Mouse (Mus musculus) lung, adult 2 months (tissue): Measurements from ENCODE around the gene Pycard.

Source experiments
- CTCF ChIP-seq: fragments of 200-500 bp; IDR thresholded peaks from 2 replicates; pipeline ENCODE4 v1.5.1; 2011; ENCODE audit warnings: mild to moderate bottlenecking, low read length, control low read depth; ENCODE audit not compliant: insufficient read depth
- POLR2A ChIP-seq: fragments of 200-500 bp; IDR thresholded peaks from 2 replicates; pipeline ENCODE4 v1.6.1; 2011; ENCODE audit warnings: low read depth, mild to moderate bottlenecking, control low read depth, low read length, borderline replicate concordance; ENCODE audit errors: extremely low read depth

DNA sequence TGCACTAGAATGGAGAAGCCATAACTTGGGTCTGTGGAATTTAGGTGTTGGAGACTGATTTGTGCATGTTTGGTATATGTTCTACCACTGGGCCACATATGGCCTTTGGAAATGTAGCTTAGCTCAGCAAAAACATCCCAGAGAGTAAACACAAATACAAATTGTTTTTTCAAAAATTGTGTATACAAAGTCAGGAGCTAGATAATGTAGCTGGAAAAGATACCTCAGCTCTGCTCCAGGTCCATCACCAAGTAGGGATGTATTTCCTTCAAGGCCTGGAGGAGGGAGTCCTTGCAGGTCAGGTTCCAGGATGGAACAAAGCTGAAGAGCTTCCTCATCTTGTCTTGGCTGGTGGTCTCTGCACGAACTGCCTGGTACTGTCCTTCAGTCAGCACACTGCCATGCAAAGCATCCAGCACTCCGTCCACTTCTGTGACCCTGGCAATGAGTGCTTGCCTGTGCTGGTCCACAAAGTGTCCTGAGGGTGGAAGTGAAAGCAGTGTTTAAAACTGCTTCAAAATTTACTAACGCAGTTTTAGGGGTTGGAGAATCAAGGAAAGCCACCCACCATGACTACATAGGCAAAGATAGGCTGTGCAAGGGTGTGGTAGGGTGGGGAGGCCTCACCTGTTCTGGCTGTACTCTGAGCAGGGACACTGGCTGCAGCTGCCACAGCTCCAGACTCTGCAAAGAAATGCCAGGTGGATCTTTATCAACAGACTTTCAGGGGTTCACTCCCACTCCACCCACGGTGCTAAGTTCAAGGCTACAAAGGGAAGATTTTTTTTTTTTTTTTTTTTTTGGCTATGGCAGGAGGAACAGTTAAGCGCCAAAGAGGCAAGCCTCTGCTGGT lies 953 bp downstream of the Pycard start:
- TF ChIP-seq CTCF: no peak
- TF ChIP-seq POLR2A: no peak
